ENCODE assay signal across 12 mouse cellular contexts in genomic region chr19:6859032-6859651, GRCm38 (mm10).
"Had no signal": no experiment of that assay in that cellular context is flagged by ENCODE, and none has a peak within 500 bp of the region (broad histone marks: within the 10 kb centered on the region; RNA-seq: fewer than 3 reads in every experiment).

No protein-coding gene starts in this region.

- H3K36me3 ChIP-seq: kidney, embryonic 15.5 days; limb, embryonic 12.5 days; midbrain, embryonic 10.5 days had no signal

- H3K4me3 ChIP-seq: kidney, embryonic 15.5 days; limb, embryonic 12.5 days; midbrain, embryonic 10.5 days had no signal

- ATAC-seq: intestine, embryonic 16.5 days; midbrain, embryonic 16.5 days had no signal

- H3K9me3 ChIP-seq: kidney, embryonic 15.5 days; limb, embryonic 12.5 days; midbrain, embryonic 10.5 days had no signal

- H3K27ac ChIP-seq: kidney, embryonic 15.5 days; limb, embryonic 12.5 days; midbrain, embryonic 10.5 days; stomach, postnatal 0 days had no signal

- H3K9ac ChIP-seq: kidney, embryonic 15.5 days; limb, embryonic 12.5 days had no signal

- DNase-seq: kidney, adult 2 months; kidney, postnatal 14 days; lung, adult 18-20 months; right cerebral cortex, postnatal 14 days; thymus, adult 18-20 months; thymus, postnatal 14 days had no signal

- H3K4me2 ChIP-seq: kidney, embryonic 15.5 days; limb, embryonic 12.5 days had no signal
